Mouse (Mus musculus): ENCODE measurements around the gene Syne1. TPM values are rescaled to one million over a fixed set of nuclear protein-coding genes. Genes with fewer than 3 reads are reported as not detected.

Syne1 gene
- polyA plus RNA-seq (2012; rRNA removed), result 26.1 and 30.5 TPM in 2 replicates

DNA sequence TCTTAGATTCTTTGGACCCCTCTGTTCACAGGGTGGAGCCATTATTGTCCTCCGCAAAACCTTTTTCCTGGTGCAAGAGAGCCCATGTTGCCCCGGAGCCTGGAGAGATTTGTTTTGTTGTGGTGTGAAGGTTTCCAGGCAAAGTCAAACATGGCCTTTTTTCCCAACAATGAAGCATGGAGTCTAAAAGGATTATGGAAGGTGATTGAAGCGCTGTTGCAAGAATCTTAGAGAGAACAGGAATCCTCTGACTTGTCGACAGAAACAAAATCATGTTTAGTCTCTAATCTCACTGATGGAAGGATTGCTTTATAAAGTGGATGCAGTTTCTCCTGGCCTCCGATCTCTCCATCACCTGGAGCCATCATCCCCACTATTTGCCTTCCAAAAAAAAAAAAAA, at the start of gene Syne1:
Gene Syne1, minus strand, starts transcription at position 101 of the 400 bp plus-strand sequence.

DNA sequence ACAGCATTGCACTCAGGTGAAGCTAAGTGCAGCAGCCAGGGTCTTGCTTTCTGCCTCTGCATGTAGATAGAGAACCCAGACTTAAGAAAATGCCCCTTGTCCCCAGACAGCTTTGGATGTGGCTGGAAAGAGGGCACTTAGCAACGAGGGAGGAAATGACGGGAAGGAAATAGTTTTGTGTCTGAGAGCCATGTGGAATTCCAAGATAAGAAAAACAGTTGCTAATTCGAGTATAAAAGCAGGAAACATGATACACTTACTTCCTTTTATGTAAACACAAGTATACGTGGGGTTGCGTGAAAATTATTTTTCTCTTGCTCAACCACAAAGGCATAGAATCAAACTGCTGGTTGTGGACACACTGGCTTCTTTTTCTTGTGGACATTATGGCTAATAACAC, 42.2 kb upstream of the Syne1 start, which contains the start of gene Myct1:
Gene Myct1, plus strand, starts transcription at position 312 of the 400 bp plus-strand sequence.

DNA sequence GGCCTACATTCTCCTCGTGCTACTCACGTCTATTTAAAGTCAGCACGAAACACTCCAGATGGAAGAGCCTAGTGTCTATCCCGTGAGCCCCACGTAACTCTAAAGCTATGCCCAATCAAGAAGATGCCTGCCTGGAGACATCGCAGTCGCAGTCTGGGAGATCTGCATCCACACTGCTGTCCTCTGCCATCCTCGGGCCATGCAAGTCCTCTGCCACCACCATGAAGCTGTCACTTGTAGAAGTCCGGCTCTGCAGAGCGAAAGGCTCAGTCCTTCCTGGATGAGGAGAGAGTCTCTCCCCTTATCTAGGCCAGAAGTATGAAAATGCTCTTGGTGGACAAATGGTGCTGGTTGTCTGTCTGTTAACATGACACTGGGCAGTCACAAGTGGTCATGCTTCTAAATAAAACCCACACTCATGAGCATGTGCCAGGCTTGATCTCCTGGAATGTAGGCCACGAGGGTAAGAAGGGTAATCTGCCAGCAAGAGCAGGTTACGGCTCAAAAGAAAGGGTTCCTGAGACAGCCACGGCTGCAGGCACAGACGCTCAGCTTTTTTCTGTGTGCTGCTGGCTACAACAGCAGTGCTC, 482.5 kb downstream of the Syne1 start, which contains the start of gene Gm10097:
Gene Gm10097, plus strand, starts transcription at position 517 of the 590 bp plus-strand sequence.

Other genes starting within 250 kb of the Syne1 start
- 0.60 and 0.64 TPM in 2 replicates for gene Myct1, start 42.3 kb upstream of the Syne1 start, polyA plus RNA-seq (2012; rRNA removed)
- gene Vip, start 87.7 kb upstream of the Syne1 start, polyA plus RNA-seq (2012; rRNA removed), result 0.47 and 0.80 TPM in 2 replicates